Mouse (Mus musculus): ENCODE measurements at regions not wholly inside any gene's neighbourhood (a gene's known extent, or its start where the extent isn't known, plus 50 kb on each side); places are given as distances from the start of the nearest gene placed in this dataset.

- TF ChIP-seq CTCF (IDR thresholded peaks at IDR 0.05): no peak
- no peak for TF ChIP-seq EP300 (IDR thresholded peaks at IDR 0.05)
These were observed 250.4 kb downstream of the Qk start for GRCm38 (mm10) chr17:10069251-10069650.

All from lung, postnatal 0 days (tissue).